Mouse (Mus musculus) stomach, embryonic 14.5 days (tissue): Measurements from ENCODE around the gene Armt1. TPM values are rescaled to one million over a fixed set of nuclear protein-coding genes. Genes with fewer than 3 reads are reported as not detected.

Experiments
- ATAC-seq: fragments of 200-750 bp; cut with Nextera tagmentation; 2 replicates; pipeline ENCODE4 v1.8.0; 2017; ENCODE audit warnings: low read depth, moderate TSS enrichment; ENCODE audit not compliant: insufficient number of reproducible peaks, insufficient read depth, low FRiP score
- H3K27ac ChIP-seq: fragments of 300-500 bp; sonication (generic); 2 replicates; pipeline ENCODE4 v1.5.1; 2014; ENCODE audit warnings: mild to moderate bottlenecking, low read length, moderate library complexity, mixed read lengths
- H3K27me3 ChIP-seq: fragments of 300-500 bp; sonication (generic); 2 replicates; pipeline ENCODE4 v1.6.1; 2014; ENCODE audit warnings: low read length, control low read depth, mixed read lengths; ENCODE audit not compliant: control insufficient read depth, insufficient read depth
- H3K36me3 ChIP-seq: fragments of 300-500 bp; sonication (generic); 2 replicates; pipeline ENCODE4 v1.6.1; 2014; ENCODE audit warnings: mild to moderate bottlenecking, control low read depth, low read length, moderate library complexity, mixed read lengths; ENCODE audit not compliant: control insufficient read depth, insufficient read depth
- H3K4me1 ChIP-seq: fragments of 300-500 bp; sonication (generic); 2 replicates; pipeline ENCODE4 v1.6.1; 2014; ENCODE audit warnings: low read length, control low read depth, mixed read lengths; ENCODE audit not compliant: control insufficient read depth, insufficient read depth
- H3K4me2 ChIP-seq: fragments of 300-500 bp; sonication (generic); replicated peaks from 2 replicates; pipeline ENCODE4 v1.6.1; 2014; ENCODE audit warnings: low read depth, low read length, control low read depth
- H3K4me3 ChIP-seq: fragments of 300-500 bp; sonication (generic); 2 replicates; pipeline ENCODE4 v1.5.1; 2014; ENCODE audit warnings: low read depth, low read length, control low read depth
- H3K9ac ChIP-seq: fragments of 300-500 bp; sonication (generic); replicated peaks from 2 replicates; pipeline ENCODE4 v1.6.1; 2014; ENCODE audit warnings: low read depth, mild to moderate bottlenecking, control low read depth, low read length, moderate library complexity, mixed read lengths
- H3K9me3 ChIP-seq: fragments of 300-500 bp; sonication (generic); 2 replicates; pipeline ENCODE4 v1.6.1; 2016; ENCODE audit warnings: low read depth, low read length, control low read depth; ENCODE audit not compliant: control insufficient read depth
- WGBS: fragments of 180-500 bp; shearing (Covaris S2); extraction: QIAGEN DNeasy Blood & Tissue Kit; methylation state at CpG from one replicate; pipeline ENCODE4 v1.1.7; 2014; 5-methylcytosine and 5-hydroxymethylcytosine counted together
- polyA plus RNA-seq: library from polyadenylated mRNA; unstranded; fragments of >200 nt; fragmentation: Nextera tagmentation; extraction: Ambion mirVana; gene quantifications from 2 replicates; pipeline ENCODE4 v1.2.1, GENCODE M21; 2014

Gene Armt1
- polyA plus RNA-seq, 1 experiment from 2014 or later: 16.6 TPM

DNA sequence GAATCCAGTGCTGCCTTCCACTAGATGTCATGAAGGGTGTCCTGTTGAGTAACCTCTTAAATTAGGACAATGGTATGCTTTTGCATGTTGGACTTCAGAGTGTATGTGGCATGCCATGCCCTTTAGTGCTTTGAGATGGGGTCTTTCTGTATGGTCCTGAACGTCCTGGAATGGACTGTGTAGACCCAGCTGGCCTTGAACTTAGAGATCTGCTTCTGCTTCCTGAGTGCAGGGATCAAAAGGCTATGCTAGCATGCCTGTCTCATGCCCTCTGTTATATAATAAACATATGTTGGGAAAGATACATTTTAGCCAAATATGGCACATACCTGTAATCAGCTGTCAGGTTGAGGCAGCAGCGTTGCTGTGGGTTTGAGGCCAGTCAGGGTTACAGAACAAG lies 41.7 kb upstream of the Armt1 start:
- Histone ChIP-seq H3K4me3 (no peak overlapping the region), H3K27ac (no peak overlapping the region), H3K36me3 (peaks cover 5% of the 10 kb centered on the region), H3K4me1 (peaks cover 27% of the 10 kb centered on the region), H3K4me2 (no peak overlapping the region), H3K9me3 (no peaks in the 10 kb centered on the region), H3K9ac (no peak overlapping the region), H3K27me3 (no peaks in the 10 kb centered on the region)
- no peak for ATAC-seq
- WGBS: 50% methylated on average over 2 of the region's 2 CpGs

DNA sequence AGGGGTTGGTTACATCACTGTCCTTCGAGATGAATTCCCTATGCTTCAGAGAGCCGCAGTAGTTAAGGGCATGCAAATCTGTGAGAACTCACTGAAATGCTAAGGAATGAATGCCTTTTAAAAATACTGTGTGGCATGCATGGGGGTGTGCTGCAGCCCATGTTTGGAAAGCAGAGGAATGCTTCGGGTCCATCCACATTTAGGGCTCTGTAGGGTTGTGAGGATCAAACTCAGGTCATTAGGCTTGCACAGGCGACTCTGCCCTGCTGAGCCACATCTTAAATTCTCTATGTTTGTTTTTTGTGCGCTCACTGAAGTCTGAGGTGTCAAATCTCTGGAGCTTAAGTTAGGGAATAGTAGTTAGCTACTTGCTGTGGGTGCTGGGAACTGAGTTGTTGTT lies 41.2 kb upstream of the Armt1 start:
- Histone ChIP-seq H3K36me3 (peaks cover 6% of the 10 kb centered on the region), H3K4me2 (peak overlapping the region; percentile 10; the same call in 1 of the 2 replicates), H3K9me3 (no peaks in the 10 kb centered on the region), H3K4me1 (peaks cover 27% of the 10 kb centered on the region), H3K27me3 (no peaks in the 10 kb centered on the region), H3K4me3 (no peak overlapping the region), H3K27ac (no peak overlapping the region), H3K9ac (no peak overlapping the region)
- ATAC-seq: no peak
- WGBS: 62% methylated on average over 5 of the region's 5 CpGs

DNA sequence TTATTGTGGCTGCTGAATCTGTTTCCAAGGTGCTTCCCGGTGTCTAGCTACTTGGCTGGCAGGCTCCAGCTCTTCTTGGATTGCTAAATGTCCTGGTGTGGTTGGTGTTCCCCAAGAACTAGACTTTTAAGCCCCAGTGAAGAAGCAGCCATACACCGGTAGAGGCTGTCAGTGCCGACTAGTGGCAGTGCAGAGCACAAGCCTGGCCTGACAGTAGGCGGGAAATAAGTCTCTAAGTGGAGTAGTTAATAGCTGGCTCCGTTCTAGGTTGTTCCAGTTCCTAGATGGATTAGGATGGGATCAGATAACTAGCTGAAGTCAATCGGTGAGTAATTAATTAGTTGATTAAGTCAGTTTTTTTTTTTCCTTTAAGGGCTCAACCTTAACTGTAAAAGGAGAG lies 40.4 kb upstream of the Armt1 start:
- ATAC-seq: no peak
- H3K4me2 ChIP-seq: peak overlapping the region; percentile 10; the same call in 1 of the 2 replicates

DNA sequence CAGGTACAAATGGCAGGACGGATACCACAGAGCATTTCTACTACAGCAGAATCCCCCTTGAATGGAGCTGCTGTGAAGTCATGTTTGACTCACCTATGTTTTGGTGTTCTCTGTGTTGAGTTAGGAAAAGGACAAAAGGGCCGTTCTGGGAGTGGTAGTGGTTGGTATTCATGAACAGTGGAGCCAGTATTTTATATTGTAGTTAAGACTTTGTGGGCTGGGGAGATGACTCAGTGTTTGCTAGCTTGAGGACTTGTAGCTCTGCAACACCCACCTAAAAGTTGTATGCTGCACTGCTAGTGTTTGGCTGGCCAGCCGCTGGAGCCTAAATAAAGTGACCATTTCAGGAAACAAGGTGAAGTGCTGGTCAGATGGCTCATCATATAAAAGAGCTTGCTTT lies 36.9 kb upstream of the Armt1 start:
- no peaks in the 10 kb centered on the region for H3K9me3 ChIP-seq
- H3K27me3 ChIP-seq: no peaks in the 10 kb centered on the region
- H3K4me2 ChIP-seq: no peak overlapping the region
- H3K4me3 ChIP-seq: no peak overlapping the region
- peaks cover 9% of the 10 kb centered on the region for H3K36me3 ChIP-seq
- 76% methylated on average over 3 of the region's 3 CpGs for WGBS
- H3K27ac ChIP-seq: peak overlapping the region; percentile 21; the same call in 1 of the 2 replicates
- peaks cover 13% of the 10 kb centered on the region for H3K4me1 ChIP-seq
- no peak for ATAC-seq
- H3K9ac ChIP-seq: no peak overlapping the region

More for the DNA sequence above, 40.4 kb upstream of the Armt1 start:
- Histone ChIP-seq H3K36me3 (peaks cover 6% of the 10 kb centered on the region), H3K27me3 (no peaks in the 10 kb centered on the region), H3K4me1 (peaks cover 27% of the 10 kb centered on the region), H3K4me3 (no peak overlapping the region), H3K9me3 (no peaks in the 10 kb centered on the region), H3K27ac (peak overlapping the region; percentile 15; the same call in 1 of the 2 replicates), H3K9ac (no peak overlapping the region)
- 44% methylated on average over 6 of the region's 6 CpGs for WGBS

DNA sequence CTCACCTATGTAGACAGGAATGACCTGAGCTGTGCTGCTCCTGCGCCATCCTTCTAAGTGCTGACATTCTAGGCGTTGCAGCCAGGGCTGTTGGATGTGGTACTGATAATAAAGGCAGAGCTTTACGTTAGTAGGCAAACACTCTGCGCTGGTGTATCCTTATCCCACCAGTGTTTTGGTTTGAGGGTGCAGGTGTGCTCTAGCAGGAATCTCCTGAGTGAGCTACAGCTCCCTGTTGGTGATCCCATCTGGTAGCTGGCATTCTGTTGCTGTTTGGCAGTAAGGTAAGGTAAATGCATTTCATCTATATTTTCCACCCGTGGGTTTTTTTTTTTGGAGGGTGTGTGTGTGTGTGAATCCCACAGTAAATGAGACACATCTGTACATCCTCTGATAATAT lies 34.2 kb upstream of the Armt1 start:
- Histone ChIP-seq H3K9me3 (no peaks in the 10 kb centered on the region), H3K9ac (no peak overlapping the region), H3K27ac (no peak overlapping the region), H3K36me3 (peaks cover 9% of the 10 kb centered on the region), H3K4me2 (no peak overlapping the region), H3K4me3 (no peak overlapping the region), H3K27me3 (no peaks in the 10 kb centered on the region), H3K4me1 (0 out of 2 replicates have a peak, but pooled peaks cover 3% of the 10 kb centered on the region)
- 80% methylated on average over 5 of the region's 5 CpGs for WGBS
- ATAC-seq: no peak

DNA sequence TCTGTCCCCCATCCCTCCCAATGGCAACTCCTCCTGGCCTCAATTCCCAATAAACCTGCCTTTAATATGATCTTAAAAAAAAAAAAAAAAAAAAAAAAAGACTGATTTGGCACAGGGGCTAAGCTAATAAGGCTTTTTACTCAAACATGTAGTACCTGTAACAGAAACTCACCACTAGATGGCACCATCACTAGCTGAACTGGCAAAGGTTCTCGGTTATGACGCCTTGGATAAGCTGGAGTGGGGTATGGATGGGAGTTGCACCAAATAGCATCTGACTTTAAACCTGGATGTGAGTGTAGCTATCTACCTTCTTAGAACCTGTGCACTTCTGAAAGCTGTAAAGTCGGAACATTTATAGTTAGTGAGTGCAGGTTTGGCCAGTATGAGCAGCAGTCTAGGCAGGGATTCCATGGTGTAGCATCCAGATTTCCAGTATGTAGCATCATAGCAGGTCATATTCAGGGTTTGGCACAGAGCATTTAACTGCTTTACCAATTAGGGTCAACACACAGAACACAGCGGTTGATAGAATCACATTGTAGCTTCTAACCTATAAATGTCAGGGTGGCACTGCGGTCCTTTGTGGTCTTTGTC lies 27.3 kb upstream of the Armt1 start:
- no peak overlapping the region for H3K27ac ChIP-seq
- no peak overlapping the region for H3K9ac ChIP-seq
- H3K4me3 ChIP-seq: no peak overlapping the region
- H3K36me3 ChIP-seq: peaks cover 30% of the 10 kb centered on the region
- 63% methylated on average over 5 of the region's 5 CpGs for WGBS
- no peak overlapping the region for H3K4me2 ChIP-seq
- H3K4me1 ChIP-seq: no peaks in the 10 kb centered on the region
- H3K9me3 ChIP-seq: no peaks in the 10 kb centered on the region
- H3K27me3 ChIP-seq: no peaks in the 10 kb centered on the region
- ATAC-seq: no peak

DNA sequence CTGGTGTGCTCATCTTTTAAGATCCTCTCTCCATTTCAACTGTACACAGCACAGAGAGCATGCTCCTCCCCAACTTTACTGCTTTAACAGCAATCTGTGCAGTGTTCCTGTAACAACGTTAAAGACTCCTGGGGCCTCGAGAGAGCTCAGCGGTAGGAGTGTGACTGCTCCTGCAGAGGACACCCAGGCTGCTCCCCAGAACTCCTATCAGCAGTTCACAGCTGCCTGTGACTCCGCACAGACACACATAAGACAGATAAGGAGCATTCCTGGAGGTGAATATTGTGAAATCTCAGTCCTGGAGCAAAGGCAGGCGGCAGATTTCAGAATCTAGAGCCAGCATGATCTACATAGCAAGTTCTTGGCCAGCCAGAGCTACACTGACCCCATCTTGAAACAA lies 26.8 kb upstream of the Armt1 start:
- peaks cover 35% of the 10 kb centered on the region for H3K36me3 ChIP-seq
- 84% methylated on average over 5 of the region's 5 CpGs for WGBS
- H3K27me3 ChIP-seq: no peaks in the 10 kb centered on the region
- ATAC-seq: no peak
- no peaks in the 10 kb centered on the region for H3K4me1 ChIP-seq
- no peaks in the 10 kb centered on the region for H3K9me3 ChIP-seq
- no peak overlapping the region for H3K27ac ChIP-seq
- no peak overlapping the region for H3K4me3 ChIP-seq
- H3K9ac ChIP-seq: no peak overlapping the region
- H3K4me2 ChIP-seq: no peak overlapping the region

DNA sequence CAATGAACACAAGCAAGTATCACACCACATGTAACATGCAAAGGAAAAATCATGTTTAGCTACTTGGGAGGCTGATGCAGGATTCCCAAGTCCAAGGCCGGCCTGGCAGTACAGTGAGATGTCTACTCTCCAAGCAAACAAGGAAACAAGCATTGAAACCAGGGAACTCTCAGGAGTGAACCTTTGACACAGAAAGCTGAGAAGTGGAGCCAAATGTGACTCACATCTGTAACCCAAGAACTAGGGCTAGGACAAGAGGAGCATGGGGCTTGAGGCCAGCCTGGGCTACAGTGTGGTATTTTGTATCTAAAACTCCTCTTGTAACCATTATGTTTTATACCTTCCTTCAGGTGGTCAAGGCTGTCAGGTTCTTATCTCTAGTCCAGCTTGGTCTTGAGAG lies 25.1 kb upstream of the Armt1 start:
- H3K36me3 ChIP-seq: peaks cover 44% of the 10 kb centered on the region
- no peaks in the 10 kb centered on the region for H3K9me3 ChIP-seq
- H3K4me1 ChIP-seq: no peaks in the 10 kb centered on the region
- WGBS: 81% methylated on average over 1 of the region's 1 CpGs
- no peak overlapping the region for H3K9ac ChIP-seq
- no peak for ATAC-seq
- no peaks in the 10 kb centered on the region for H3K27me3 ChIP-seq
- no peak overlapping the region for H3K4me2 ChIP-seq
- no peak overlapping the region for H3K4me3 ChIP-seq
- no peak overlapping the region for H3K27ac ChIP-seq

DNA sequence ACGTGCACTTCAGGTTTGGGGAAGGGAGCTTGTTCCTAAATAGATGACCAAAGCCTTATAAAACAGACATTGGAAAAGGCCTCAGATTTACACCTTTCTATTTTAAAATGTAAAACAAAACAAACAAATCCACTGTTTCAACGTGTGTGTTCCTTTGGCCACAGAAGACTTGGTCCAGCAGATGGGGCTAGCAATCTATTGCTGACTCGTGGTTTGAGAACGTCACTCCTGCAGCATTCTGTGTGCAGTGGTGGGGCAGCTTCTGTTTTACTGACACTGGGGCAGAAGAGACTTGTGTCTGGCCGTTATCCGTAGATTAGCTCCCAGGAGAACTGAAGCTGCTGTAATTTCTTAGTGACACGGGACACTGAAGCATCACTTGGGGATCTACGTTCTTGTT lies 7.0 kb upstream of the Armt1 start:
- H3K27me3 ChIP-seq: no peaks in the 10 kb centered on the region
- no peaks in the 10 kb centered on the region for H3K9me3 ChIP-seq
- H3K27ac ChIP-seq: no peak overlapping the region
- no peak overlapping the region for H3K9ac ChIP-seq
- no peaks in the 10 kb centered on the region for H3K4me1 ChIP-seq
- H3K4me2 ChIP-seq: no peak overlapping the region
- peaks cover 32% of the 10 kb centered on the region for H3K36me3 ChIP-seq
- no peak overlapping the region for H3K4me3 ChIP-seq
- 73% methylated on average over 8 of the region's 8 CpGs for WGBS
- ATAC-seq: no peak
